Mouse (Mus musculus) thymus, adult 2 months (tissue): ENCODE measurements around the gene Mfn2. TPM values are rescaled to one million over a fixed set of nuclear protein-coding genes. Genes with fewer than 3 reads are reported as not detected.
A peak's percentile ranks its signal among the peaks of the same experiment; 100 is the strongest.

Source experiments
- DNase-seq: peaks from one replicate; pipeline ENCODE4 v3.0.0; 2021
- H3K27ac ChIP-seq: fragments of 200-500 bp; 2 replicates; pipeline ENCODE4 v1.5.1; 2012; ENCODE audit warnings: low read length, control low read depth; ENCODE audit not compliant: control insufficient read depth, insufficient read depth
- H3K27me3 ChIP-seq: fragments of 200-500 bp; 2 replicates; pipeline ENCODE4 v1.6.1; 2012; ENCODE audit warnings: mild to moderate bottlenecking, low read length, moderate library complexity, mixed read lengths; ENCODE audit not compliant: control insufficient read depth, insufficient read depth
- H3K36me3 ChIP-seq: fragments of 200-500 bp; 2 replicates; pipeline ENCODE4 v1.6.1; 2012; ENCODE audit warnings: mild to moderate bottlenecking, low read length, moderate library complexity; ENCODE audit not compliant: control insufficient read depth, insufficient read depth
- H3K4me1 ChIP-seq: fragments of 200-500 bp; replicated peaks from 2 replicates; pipeline ENCODE4 v1.6.1; 2012; ENCODE audit warnings: low read length; ENCODE audit not compliant: control insufficient read depth, insufficient read depth
- H3K4me3 ChIP-seq: fragments of 200-500 bp; 2 replicates; pipeline ENCODE4 v1.5.1; 2012; ENCODE audit warnings: mild to moderate bottlenecking, low read length, control low read depth, moderate library complexity; ENCODE audit not compliant: control insufficient read depth, insufficient read depth
- CTCF ChIP-seq: fragments of 200-500 bp; IDR thresholded peaks from 2 replicates; pipeline ENCODE4 v1.5.1; 2012; ENCODE audit warnings: mild to moderate bottlenecking, control low read depth, low read length, moderate library complexity, borderline replicate concordance; ENCODE audit not compliant: control insufficient read depth, poor library complexity, insufficient read depth; ENCODE audit errors: extremely low read depth
- POLR2A ChIP-seq: fragments of 200-500 bp; IDR thresholded peaks from 2 replicates; pipeline ENCODE4 v1.6.1; 2012; ENCODE audit warnings: mild to moderate bottlenecking, low read length, control low read depth, moderate library complexity; ENCODE audit not compliant: control insufficient read depth, poor library complexity, insufficient read depth; ENCODE audit errors: extremely low read depth
- WGBS: fragments of 180-500 bp; shearing (Covaris S2); methylation state at CpG from one replicate; pipeline ENCODE4 v1.1.7; 2018; 5-methylcytosine and 5-hydroxymethylcytosine counted together
- polyA plus RNA-seq: library from polyadenylated mRNA; depleted of rRNA; stranded (reverse); fragments of >200 nt; gene quantifications from 2 replicates; pipeline ENCODE4 v1.2.3, GENCODE M21; 2012; rRNA removed

Gene Mfn2
- 40.4 and 50.2 TPM in 2 replicates for polyA plus RNA-seq

DNA sequence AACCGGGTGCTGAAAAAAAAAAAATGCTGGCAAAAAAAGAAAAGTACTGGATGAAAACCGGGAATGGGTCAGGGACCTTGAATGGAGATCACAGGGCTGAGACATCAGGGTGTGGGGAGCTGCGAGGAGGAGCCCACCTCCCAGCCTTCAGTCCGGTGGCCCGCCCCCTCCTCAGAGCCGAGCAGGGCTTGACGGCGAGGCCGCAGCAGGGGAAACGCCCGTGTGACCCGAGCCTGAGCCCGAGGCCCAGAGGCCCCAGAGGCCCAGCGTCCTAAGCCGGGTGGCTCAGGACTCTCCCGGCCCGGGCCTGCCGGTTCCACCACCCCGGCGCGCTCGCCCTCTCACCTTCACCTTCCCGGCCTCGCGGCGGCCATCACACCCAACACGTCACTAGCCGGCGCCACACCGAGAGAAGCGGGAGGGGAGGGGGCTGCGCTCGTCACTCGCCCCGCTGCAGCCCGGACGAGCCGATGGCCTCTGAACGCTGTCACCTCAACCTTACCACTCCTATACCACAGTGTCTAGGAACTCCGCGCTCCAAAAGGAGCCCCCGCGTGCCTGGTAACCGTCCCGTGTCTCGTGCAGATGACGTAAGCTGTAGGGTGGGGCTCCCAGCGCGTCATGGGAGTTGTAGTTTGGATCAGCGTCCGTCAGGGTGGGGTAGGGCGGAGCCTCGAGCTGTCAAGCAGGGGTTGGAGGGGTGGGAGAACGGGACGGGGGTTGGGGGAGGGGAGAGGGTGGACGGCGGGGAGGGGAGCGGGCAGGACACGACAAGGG, at the start of gene Mfn2:
Gene Mfn2 (minus strand): TSS at position 392 of the 777 bp plus-strand sequence.
- Histone ChIP-seq H3K4me1 (peaks cover 2% of the 10 kb centered on the region), H3K27ac (no peak within 1 kb of the TSS), H3K36me3 (no peaks in the 10 kb centered on the region), H3K4me3 (peak within 1 kb of the TSS; percentile 69), H3K27me3 (no peaks in the 10 kb centered on the region)
- peak; percentile 88 for DNase-seq
- 0 out of 2 replicates have a peak, but pooled peaks have one; percentile 42 for TF ChIP-seq CTCF
- TF ChIP-seq POLR2A: no peak
- under 1% methylated on average over 57 of the region's 59 CpGs for WGBS

DNA sequence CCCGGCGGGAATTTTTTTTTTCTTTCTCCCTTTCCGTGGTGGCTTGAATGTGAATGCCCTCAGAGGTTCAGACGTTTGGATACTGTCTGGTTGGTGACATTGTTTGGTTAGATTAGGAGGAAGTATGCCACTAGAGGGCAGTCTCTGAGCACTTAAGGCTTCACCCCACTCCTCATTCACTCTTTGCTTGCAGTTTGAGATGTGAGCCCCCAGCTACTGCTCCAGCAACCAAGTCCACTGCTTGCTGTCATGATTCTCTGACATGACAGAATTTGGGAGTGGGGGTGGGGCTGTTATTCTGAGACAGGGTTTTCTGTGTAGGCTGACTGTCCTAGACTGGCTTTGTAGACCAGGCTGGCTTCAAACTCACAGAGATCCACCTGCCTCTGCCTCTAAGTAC, 49.1 kb upstream of the Mfn2 start:
- Histone ChIP-seq H3K27me3 (no peaks in the 10 kb centered on the region), H3K4me3 (no peak overlapping the region), H3K4me1 (no peaks in the 10 kb centered on the region), H3K27ac (no peak overlapping the region), H3K36me3 (no peaks in the 10 kb centered on the region)
- WGBS: 17% methylated on average over 4 of the region's 4 CpGs
- TF ChIP-seq CTCF (no peak), POLR2A (no peak)
- peak; percentile 35 for DNase-seq

DNA sequence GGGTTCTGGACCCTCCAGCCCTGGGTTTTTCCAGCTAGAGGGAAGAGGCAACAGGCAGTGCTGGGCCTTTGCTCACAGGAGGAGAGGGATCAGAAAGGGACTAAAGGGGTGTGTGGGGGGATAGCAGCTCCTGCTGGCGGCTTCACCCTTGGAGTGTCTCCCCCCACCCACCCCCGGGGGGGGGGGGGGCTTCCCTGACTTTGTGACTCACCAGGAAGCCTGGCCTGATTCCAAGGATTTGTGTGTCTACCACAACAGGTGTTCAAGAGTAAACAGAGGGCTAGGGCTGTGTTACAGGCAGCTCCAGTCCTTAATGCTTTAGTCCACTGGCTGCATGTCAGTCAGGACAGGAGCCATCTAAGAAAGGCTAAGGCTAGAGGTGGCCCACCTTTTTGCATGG, 43.0 kb upstream of the Mfn2 start:
- Histone ChIP-seq H3K27ac (no peak overlapping the region), H3K4me3 (no peak overlapping the region), H3K36me3 (peaks cover 39% of the 10 kb centered on the region), H3K27me3 (no peaks in the 10 kb centered on the region), H3K4me1 (peaks cover 9% of the 10 kb centered on the region; the same call in 1 of the 2 replicates)
- DNase-seq: no peak
- 71% methylated on average over 2 of the region's 2 CpGs for WGBS
- TF ChIP-seq POLR2A (no peak), CTCF (no peak)

DNA sequence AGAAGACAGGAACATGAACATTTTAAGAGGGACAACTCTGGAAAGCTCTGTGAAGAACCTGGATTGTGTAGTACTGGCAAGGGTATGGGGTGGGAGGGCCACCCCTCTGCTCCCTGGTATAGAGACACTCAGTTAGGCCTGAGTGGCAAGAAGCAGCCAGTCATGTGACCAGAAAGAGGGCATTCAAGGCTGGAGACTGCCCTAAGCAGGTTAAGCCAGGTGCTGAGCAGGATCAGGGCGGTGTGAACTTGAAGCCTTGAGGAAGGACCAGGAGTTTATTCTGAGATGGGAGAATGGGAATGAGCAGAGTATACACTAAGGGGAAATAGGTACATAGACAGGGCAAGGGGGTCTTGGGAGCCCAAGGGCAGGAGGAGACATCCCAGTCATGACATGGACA, 38.5 kb upstream of the Mfn2 start:
- peaks cover 39% of the 10 kb centered on the region for H3K36me3 ChIP-seq
- peaks cover 18% of the 10 kb centered on the region for H3K4me1 ChIP-seq
- 100% methylated on average over 1 of the region's 1 CpGs for whole genome bisulfite sequencing
- no peak for TF ChIP-seq CTCF
- TF ChIP-seq POLR2A: no peak
- H3K27ac ChIP-seq: no peak overlapping the region
- DNase-seq: no peak
- no peak overlapping the region for H3K4me3 ChIP-seq
- H3K27me3 ChIP-seq: no peaks in the 10 kb centered on the region

DNA sequence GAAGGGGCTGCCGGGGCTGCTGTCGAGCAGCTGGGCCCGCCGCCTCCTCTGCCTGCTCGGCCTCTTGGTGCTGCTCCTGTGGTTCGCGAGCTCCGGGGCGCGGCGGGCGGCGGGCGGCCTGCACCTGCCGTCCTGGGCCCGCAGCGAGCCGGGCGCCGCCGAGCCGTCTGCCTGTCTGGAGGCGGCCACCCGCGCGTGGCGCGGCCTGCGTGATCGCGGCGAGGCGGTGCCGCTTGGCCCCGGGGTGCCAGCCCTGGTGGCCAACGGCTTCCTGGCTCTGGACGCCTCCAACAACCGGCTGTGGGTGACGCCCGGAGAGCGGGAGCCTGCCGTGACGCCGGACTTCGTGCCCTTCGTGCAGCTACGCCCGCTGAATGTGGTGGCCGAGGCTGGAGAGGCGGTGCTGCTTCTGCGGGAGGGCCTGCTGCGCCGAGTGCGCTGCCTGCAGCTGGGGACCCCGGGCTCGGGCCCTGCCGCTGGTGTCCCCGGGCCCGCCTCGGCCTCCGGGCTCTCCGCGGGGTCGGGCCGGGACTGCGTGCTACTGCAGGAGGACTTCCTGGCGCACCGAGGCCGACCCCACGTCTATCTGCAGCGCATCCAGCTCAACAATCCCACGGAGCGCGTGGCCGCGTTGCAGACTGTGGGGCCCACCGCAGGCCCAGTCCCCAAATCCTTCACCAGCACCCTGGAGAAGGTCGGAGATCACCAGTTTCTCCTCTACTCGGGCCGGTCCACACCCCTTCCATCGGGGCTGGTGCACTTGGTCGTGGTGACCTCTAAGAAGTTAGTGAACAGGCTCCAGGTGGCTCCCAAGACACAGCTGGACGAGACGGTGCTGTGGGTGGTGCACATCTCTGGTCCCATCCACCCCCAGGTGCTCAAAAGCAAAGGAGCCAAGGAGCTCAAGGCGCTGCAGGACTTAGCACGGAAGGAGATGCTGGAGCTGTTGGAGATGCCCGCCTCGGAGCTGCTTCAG, 36.8 kb upstream of the Mfn2 start:
- peaks cover 24% of the 10 kb centered on the region for H3K36me3 ChIP-seq
- no peak for TF ChIP-seq POLR2A
- TF ChIP-seq CTCF: no peak
- DNase-seq: peak; percentile 49
- 6% methylated on average over 81 of the region's 88 CpGs for WGBS
- peaks cover 19% of the 10 kb centered on the region for H3K4me1 ChIP-seq
- no peaks in the 10 kb centered on the region for H3K27me3 ChIP-seq
- peak overlapping the region; percentile 86 for H3K4me3 ChIP-seq
- H3K27ac ChIP-seq: no peak overlapping the region

DNA sequence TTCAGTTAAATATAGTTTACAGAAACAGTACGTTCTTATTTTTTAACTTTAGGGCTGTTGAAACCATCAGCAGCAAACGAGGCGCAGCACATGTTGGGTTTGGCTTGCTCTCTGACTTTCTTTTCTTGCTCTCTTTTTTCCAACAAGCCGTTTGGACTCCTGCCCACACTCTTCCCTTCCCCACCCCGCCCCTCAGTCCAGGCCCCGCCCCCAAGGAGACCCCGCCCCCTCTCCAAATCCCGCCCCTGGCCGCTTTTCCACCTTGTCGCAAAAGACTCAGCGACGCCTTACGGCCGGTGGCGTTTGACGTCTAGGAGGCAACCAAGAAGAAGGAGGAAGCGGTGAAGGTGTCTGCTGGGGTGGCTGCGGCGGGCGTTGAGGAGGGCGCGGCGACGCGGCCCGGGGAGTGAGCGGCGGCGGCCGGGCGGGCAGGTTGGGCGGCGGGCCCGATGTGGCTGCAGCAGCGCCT, 36.1 kb upstream of the Mfn2 start, which contains the start of gene 2510039O18Rik:
Gene 2510039O18Rik (plus strand): TSS at position 320 of the 469 bp plus-strand sequence.
- Histone ChIP-seq H3K4me3 (peak within 1 kb of the TSS; percentile 86), H3K27ac (no peak within 1 kb of the TSS), H3K36me3 (peaks cover 16% of the 10 kb centered on the region), H3K4me1 (peaks cover 25% of the 10 kb centered on the region), H3K27me3 (no peaks in the 10 kb centered on the region)
- peak; percentile 84 for DNase-seq
- 1% methylated on average over 30 of the region's 35 CpGs for WGBS
- TF ChIP-seq CTCF: no peak
- TF ChIP-seq POLR2A: peak; percentile 89
